8 mouse cellular contexts compared by ENCODE assay signal in the genomic region with DNA sequence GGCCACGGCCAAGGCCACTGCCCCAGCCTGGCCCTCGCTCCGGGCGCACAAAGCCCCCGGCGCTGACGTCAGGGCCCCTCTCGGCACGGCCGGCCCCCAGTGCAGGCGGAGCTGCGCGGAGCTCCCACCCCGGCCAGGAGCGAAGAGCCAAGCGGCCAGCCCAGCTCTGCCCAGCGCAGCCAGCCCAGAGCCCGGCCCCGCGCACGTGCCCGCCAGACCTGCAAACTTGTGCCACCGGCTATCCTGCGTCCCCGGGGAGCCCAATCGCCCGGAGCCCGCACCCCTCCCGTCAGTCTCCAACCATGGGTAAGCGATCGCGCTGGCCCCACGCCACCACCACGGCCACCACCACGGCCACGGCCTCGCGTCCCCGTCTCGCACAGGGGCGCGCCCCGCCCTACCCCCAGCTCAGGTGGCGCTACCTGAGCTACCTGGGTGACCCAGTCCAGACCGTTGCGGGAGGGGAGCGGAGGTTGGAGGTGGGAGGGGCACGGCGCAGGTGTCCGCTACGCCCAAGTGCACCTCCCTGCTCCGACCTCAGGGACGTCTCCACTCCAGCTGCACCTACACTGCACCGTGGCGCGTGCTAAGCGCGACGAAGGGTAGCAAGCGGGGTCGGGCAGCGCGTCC. TPM values are rescaled to one million over a fixed set of nuclear protein-coding genes. Genes with fewer than 3 reads are reported as not detected.
DNase-seq lines count a peak whose midpoint lies in the region; ATAC-seq and TF ChIP-seq lines count a peak whose summit lies in the region.

Gene Gpm6b, plus strand, starts transcription at position 81 of the 630 bp plus-strand sequence.

- TF ChIP-seq POLR2A in limb, embryonic 14.5 days (IDR thresholded peaks at IDR 0.05; ENCODE audit: borderline replicate concordance, extremely low read depth, insufficient read depth, insufficient read length) = no peak

- DNase-seq in A20 (ENCODE audit: low read depth, low spot score) = peak; percentile 44
- peak; percentile 66 for DNase-seq in adrenal gland, postnatal 10 days
- DNase-seq in embryonic facial prominence, embryonic 11.5 days (ENCODE audit: low spot score) = peak; percentile 39
- DNase-seq in kidney, adult 8-10 months = peak; percentile 11 to 18
- DNase-seq in limb, embryonic 14.5 days (ENCODE audit: low spot score) = peak; percentile 16

- H3K9me3 ChIP-seq in embryonic facial prominence, embryonic 11.5 days (replicated peaks; ENCODE audit: control insufficient read depth, low read length) = no peaks in the 10 kb centered on the region
- no peaks in the 10 kb centered on the region for H3K9me3 ChIP-seq in heart, embryonic 11.5 days (replicated peaks; ENCODE audit: control insufficient read depth, low read length)
- H3K9me3 ChIP-seq in limb, embryonic 14.5 days (ENCODE audit: control insufficient read depth, low read length) = no peaks in the 10 kb centered on the region
- no peaks in the 10 kb centered on the region for H3K9me3 ChIP-seq in midbrain, embryonic 15.5 days
- H3K9me3 ChIP-seq in stomach, embryonic 15.5 days = no peaks in the 10 kb centered on the region

- no peaks in the 10 kb centered on the region; the same call in 1 of the 2 replicates for H3K27me3 ChIP-seq in embryonic facial prominence, embryonic 11.5 days (ENCODE audit: control insufficient read depth, insufficient read depth, low read length)
- H3K27me3 ChIP-seq in heart, embryonic 11.5 days (ENCODE audit: control insufficient read depth, insufficient read depth, low read length) = peaks cover 3% of the 10 kb centered on the region; the same call in 1 of the 2 replicates
- peaks cover 11% of the 10 kb centered on the region; the same call in 1 of the 2 replicates for H3K27me3 ChIP-seq in limb, embryonic 14.5 days (ENCODE audit: control insufficient read depth, insufficient read depth, low read length)
- H3K27me3 ChIP-seq in midbrain, embryonic 15.5 days (replicated peaks) = peaks cover 16% of the 10 kb centered on the region; the same call in 1 of the 2 replicates
- 0 out of 2 replicates have a peak, but pooled peaks cover 4% of the 10 kb centered on the region for H3K27me3 ChIP-seq in stomach, embryonic 15.5 days (replicated peaks)

- no peaks in the 10 kb centered on the region for H3K36me3 ChIP-seq in embryonic facial prominence, embryonic 11.5 days (replicated peaks; ENCODE audit: control insufficient read depth, insufficient read depth, low read depth, low read length)
- H3K36me3 ChIP-seq in heart, embryonic 11.5 days (ENCODE audit: control insufficient read depth, insufficient read depth, low read length) = no peaks in the 10 kb centered on the region
- no peaks in the 10 kb centered on the region for H3K36me3 ChIP-seq in limb, embryonic 14.5 days (ENCODE audit: control insufficient read depth, insufficient read depth, low read length)
- no peaks in the 10 kb centered on the region for H3K36me3 ChIP-seq in midbrain, embryonic 15.5 days (replicated peaks)
- H3K36me3 ChIP-seq in stomach, embryonic 15.5 days = no peaks in the 10 kb centered on the region

- H3K27ac ChIP-seq in embryonic facial prominence, embryonic 11.5 days (replicated peaks; ENCODE audit: low read depth, low read length) = no peak within 1 kb of the TSS
- H3K27ac ChIP-seq in heart, embryonic 11.5 days (ENCODE audit: low read depth, low read length) = no peak within 1 kb of the TSS
- no peak within 1 kb of the TSS for H3K27ac ChIP-seq in limb, embryonic 14.5 days (replicated peaks; ENCODE audit: low read depth, low read length)
- H3K27ac ChIP-seq in midbrain, embryonic 15.5 days = peak within 1 kb of the TSS; percentile 48; the same call in 1 of the 2 replicates
- H3K27ac ChIP-seq in stomach, embryonic 15.5 days = no peak within 1 kb of the TSS

- H3K4me1 ChIP-seq in embryonic facial prominence, embryonic 11.5 days (ENCODE audit: control insufficient read depth, insufficient read depth, low read length) = no peaks in the 10 kb centered on the region
- H3K4me1 ChIP-seq in heart, embryonic 11.5 days (ENCODE audit: control insufficient read depth, insufficient read depth, low read length) = no peaks in the 10 kb centered on the region
- H3K4me1 ChIP-seq in limb, embryonic 14.5 days (ENCODE audit: control insufficient read depth, insufficient read depth, low read length) = no peaks in the 10 kb centered on the region
- H3K4me1 ChIP-seq in midbrain, embryonic 15.5 days = no peaks in the 10 kb centered on the region
- H3K4me1 ChIP-seq in stomach, embryonic 15.5 days = no peaks in the 10 kb centered on the region

- peak within 1 kb of the TSS; percentile 48 for H3K4me3 ChIP-seq in embryonic facial prominence, embryonic 11.5 days (ENCODE audit: low read depth, low read length)
- peak within 1 kb of the TSS; percentile 49 for H3K4me3 ChIP-seq in heart, embryonic 11.5 days (ENCODE audit: low read depth, low read length)
- H3K4me3 ChIP-seq in limb, embryonic 14.5 days (replicated peaks; ENCODE audit: low read length) = peak within 1 kb of the TSS; percentile 50
- peak within 1 kb of the TSS; percentile 60 for H3K4me3 ChIP-seq in midbrain, embryonic 15.5 days
- H3K4me3 ChIP-seq in stomach, embryonic 15.5 days (replicated peaks) = peak within 1 kb of the TSS; percentile 55

- peak within 1 kb of the TSS; percentile 52 for H3K9ac ChIP-seq in embryonic facial prominence, embryonic 11.5 days (replicated peaks; ENCODE audit: low read length)
- peak within 1 kb of the TSS; percentile 61 for H3K9ac ChIP-seq in heart, embryonic 11.5 days (ENCODE audit: low read depth, low read length)
- H3K9ac ChIP-seq in limb, embryonic 14.5 days (ENCODE audit: low read depth, low read length, severe bottlenecking) = peak within 1 kb of the TSS; percentile 57
- peak within 1 kb of the TSS; percentile 56 for H3K9ac ChIP-seq in midbrain, embryonic 15.5 days
- H3K9ac ChIP-seq in stomach, embryonic 15.5 days = peak within 1 kb of the TSS; percentile 39

- ATAC-seq in embryonic facial prominence, embryonic 11.5 days (replicated peaks; ENCODE audit: insufficient number of reproducible peaks, low FRiP score, low TSS enrichment, low read depth) = peak; percentile 90
- peak; percentile 83 for ATAC-seq in heart, embryonic 11.5 days (replicated peaks; ENCODE audit: insufficient number of reproducible peaks, low FRiP score, low TSS enrichment)
- peak; percentile 86 for ATAC-seq in limb, embryonic 14.5 days (ENCODE audit: low FRiP score, low read depth)
- peak; percentile 95 for ATAC-seq in midbrain, embryonic 15.5 days (replicated peaks)
- peak; percentile 90 for ATAC-seq in stomach, embryonic 15.5 days (ENCODE audit: insufficient read depth, low FRiP score, low read depth)

- H3K4me2 ChIP-seq in embryonic facial prominence, embryonic 11.5 days (ENCODE audit: low read depth, low read length) = peak within 1 kb of the TSS; percentile 93
- H3K4me2 ChIP-seq in heart, embryonic 11.5 days = peak within 1 kb of the TSS; percentile 89
- H3K4me2 ChIP-seq in limb, embryonic 14.5 days (replicated peaks; ENCODE audit: low read depth, low read length, severe bottlenecking) = peak within 1 kb of the TSS; percentile 73
- peak within 1 kb of the TSS; percentile 76 for H3K4me2 ChIP-seq in midbrain, embryonic 15.5 days
- peak within 1 kb of the TSS; percentile 76 for H3K4me2 ChIP-seq in stomach, embryonic 15.5 days

- 21% methylated on average over 56 of the region's 63 CpGs for WGBS in embryonic facial prominence, embryonic 11.5 days
- 24% methylated on average over 56 of the region's 63 CpGs for WGBS in heart, embryonic 11.5 days (ENCODE audit: insufficient replicate concordance)
- WGBS in limb, embryonic 14.5 days = 31% methylated on average over 30 of the region's 63 CpGs
- WGBS in midbrain, embryonic 15.5 days = 21% methylated on average over 63 of the region's 63 CpGs
- WGBS in stomach, embryonic 15.5 days = 16% methylated on average over 49 of the region's 63 CpGs

RNA-seq across cellular contexts. Expression of gene Gpm6b, which starts in this region (rescaled TPM):
- 10 to 100 TPM; 14.6 to 16.1 TPM for total RNA-seq in adrenal gland, postnatal 10 days (2021)
- 30.6 and 31.7 TPM in 2 replicates for polyA plus RNA-seq in embryonic facial prominence, embryonic 11.5 days (2014; fragmentation: Nextera tagmentation; extraction: Ambion mirVana)
- polyA plus RNA-seq in heart, embryonic 11.5 days (2014; fragmentation: Nextera tagmentation; extraction: Ambion mirVana) = 5.2 and 6.3 TPM in 2 replicates
- polyA plus RNA-seq in limb, embryonic 14.5 days (2012; rRNA removed) = 18.3 and 18.9 TPM in 2 replicates
- polyA plus RNA-seq in limb, embryonic 14.5 days (2014; fragmentation: Nextera tagmentation; extraction: Ambion mirVana) = 21.3 and 21.8 TPM in 2 replicates
- polyA plus RNA-seq in midbrain, embryonic 15.5 days (2015; fragmentation: Nextera tagmentation; extraction: Ambion mirVana) = 240 and 247 TPM in 2 replicates
- 33.5 and 39.0 TPM in 2 replicates for polyA plus RNA-seq in stomach, embryonic 15.5 days (2015; fragmentation: Nextera tagmentation; extraction: Ambion mirVana)

Comparison
In these comparisons a context has a peak if more than half of its experiments do, and no peak if none do; other contexts are left out.
1. DNase-seq: peak in every context shown above with its lines; median percentile 66 in adrenal gland, postnatal 10 days; 44 in A20; 39 in embryonic facial prominence, embryonic 11.5 days; 16 in limb, embryonic 14.5 days; 14 in kidney, adult 8-10 months.